In genomic region chr12:45006569-45006968, GRCm38 (mm10) we compare ENCODE assay signal across 17 mouse cellular contexts.
DNase-seq lines count a peak whose midpoint lies in the region; ATAC-seq and TF ChIP-seq lines count a peak whose summit lies in the region.
"Had no signal": no experiment of that assay in that cellular context is flagged by ENCODE, and none has a peak within 500 bp of the region (broad histone marks: within the 10 kb centered on the region; RNA-seq: fewer than 3 reads in every experiment).

No protein-coding gene starts in this region.

- H3K27ac ChIP-seq in heart, postnatal 0 days (ENCODE audit: low read depth): peak overlapping the region; percentile 9; the same call in 1 of the 2 replicates
- no peak overlapping the region for H3K27ac ChIP-seq in heart, adult 2 months
- H3K27ac ChIP-seq in liver, postnatal 0 days (ENCODE audit: low read depth): no peak overlapping the region
- no peak overlapping the region for H3K27ac ChIP-seq in liver, embryonic 11.5 days (ENCODE audit: low read depth, low read length)
- H3K27ac ChIP-seq in limb, embryonic 14.5 days (replicated peaks; ENCODE audit: low read depth, low read length): no peak overlapping the region
- H3K27ac ChIP-seq in gastrocnemius, adult 2 months: no peak overlapping the region
- H3K27ac ChIP-seq: forebrain, embryonic 12.5 days; heart, embryonic 10.5 days; hindbrain, embryonic 12.5 days; liver, embryonic 14.5 days; midbrain, embryonic 13.5 days; neural tube, embryonic 13.5 days had no signal

- no peaks in the 10 kb centered on the region for H3K36me3 ChIP-seq in heart, postnatal 0 days (replicated peaks; ENCODE audit: control insufficient read depth, insufficient read depth, low read length)
- no peaks in the 10 kb centered on the region; the same call in 1 of the 2 replicates for H3K36me3 ChIP-seq in heart, adult 2 months (ENCODE audit: control insufficient read depth, insufficient read depth, low read length)
- no peaks in the 10 kb centered on the region for H3K36me3 ChIP-seq in liver, postnatal 0 days (replicated peaks; ENCODE audit: insufficient read depth, low read length)
- no peaks in the 10 kb centered on the region for H3K36me3 ChIP-seq in liver, embryonic 11.5 days (ENCODE audit: control insufficient read depth, insufficient read depth, low read length)
- no peaks in the 10 kb centered on the region for H3K36me3 ChIP-seq in limb, embryonic 14.5 days (ENCODE audit: control insufficient read depth, insufficient read depth, low read length)
- H3K36me3 ChIP-seq: forebrain, embryonic 12.5 days; heart, embryonic 10.5 days; hindbrain, embryonic 12.5 days; midbrain, embryonic 13.5 days; neural tube, embryonic 13.5 days had no signal

- intact Hi-C loops in heart, adult 2 months (cut with DNase I): no loop called here
- intact Hi-C loops in gastrocnemius, adult 2 months (cut with DNase I): loop anchor here (10.0 kb wide), 1 partner anchor 72 kb away; no protein-coding TSS in a partner anchor

- WGBS in heart, postnatal 0 days: 55% methylated on average over 2 of the region's 2 CpGs
- 36% methylated on average over 2 of the region's 2 CpGs for WGBS in heart, adult 2 months
- 62% methylated on average over 2 of the region's 2 CpGs for WGBS in liver, postnatal 0 days (ENCODE audit: insufficient replicate concordance)
- 79% methylated on average over 2 of the region's 2 CpGs for WGBS in liver, embryonic 11.5 days
- WGBS in limb, embryonic 14.5 days: 69% methylated on average over 2 of the region's 2 CpGs

- H3K9me3 ChIP-seq in heart, postnatal 0 days (replicated peaks; ENCODE audit: control insufficient read depth, low read length): no peaks in the 10 kb centered on the region
- no peaks in the 10 kb centered on the region for H3K9me3 ChIP-seq in liver, postnatal 0 days (ENCODE audit: low read length)
- H3K9me3 ChIP-seq in liver, embryonic 11.5 days (ENCODE audit: control insufficient read depth, low read length): no peaks in the 10 kb centered on the region
- no peaks in the 10 kb centered on the region for H3K9me3 ChIP-seq in limb, embryonic 14.5 days (ENCODE audit: control insufficient read depth, low read length)
- H3K9me3 ChIP-seq: forebrain, embryonic 12.5 days; heart, embryonic 10.5 days; hindbrain, embryonic 12.5 days; midbrain, embryonic 13.5 days; neural tube, embryonic 13.5 days had no signal

- TF ChIP-seq POLR2A in heart, adult 2 months (IDR thresholded peaks at IDR 0.05; ENCODE audit: insufficient read depth, low read depth, low read length): no peak
- TF ChIP-seq POLR2A in limb, embryonic 14.5 days (IDR thresholded peaks at IDR 0.05; ENCODE audit: borderline replicate concordance, extremely low read depth, insufficient read depth, insufficient read length): no peak

- no peaks in the 10 kb centered on the region for H3K79me2 ChIP-seq in heart, adult 2 months (replicated peaks; ENCODE audit: control insufficient read depth, insufficient read depth, low read length)

- no peak for TF ChIP-seq CTCF in heart, postnatal 0 days (IDR thresholded peaks at IDR 0.05; ENCODE audit: low read depth)
- TF ChIP-seq CTCF in heart, adult 2 months (IDR thresholded peaks at IDR 0.05): no peak
- no peak for TF ChIP-seq CTCF in liver, postnatal 0 days (IDR thresholded peaks at IDR 0.05; ENCODE audit: low read depth)
- TF ChIP-seq CTCF in gastrocnemius, adult 2 months (IDR thresholded peaks at IDR 0.05): no peak

- peak overlapping the region; percentile 21; the same call in 1 of the 2 replicates for H3K4me2 ChIP-seq in heart, postnatal 0 days (ENCODE audit: low read depth, low read length)
- H3K4me2 ChIP-seq in liver, postnatal 0 days (ENCODE audit: low read depth, low read length): no peak overlapping the region
- no peak overlapping the region for H3K4me2 ChIP-seq in liver, embryonic 11.5 days
- no peak overlapping the region for H3K4me2 ChIP-seq in limb, embryonic 14.5 days (replicated peaks; ENCODE audit: low read depth, low read length, severe bottlenecking)
- H3K4me2 ChIP-seq: forebrain, embryonic 12.5 days; hindbrain, embryonic 12.5 days; midbrain, embryonic 13.5 days; neural tube, embryonic 13.5 days had no signal

- DNase-seq in heart, postnatal 0 days (ENCODE audit: low spot score): peak; percentile 43
- DNase-seq in heart, adult 2 months: no peak
- DNase-seq in liver, postnatal 0 days: no peak
- no peak for DNase-seq in liver, embryonic 11.5 days (ENCODE audit: low spot score)
- DNase-seq in limb, embryonic 14.5 days (ENCODE audit: low spot score): peak; percentile 35
- DNase-seq in gastrocnemius, adult 2 months: no peak
- DNase-seq in urinary bladder, postnatal 36 days (ENCODE audit: low spot score in 2 of 2): no peak
- DNase-seq: cerebellum, adult 2 months; left cerebral cortex, postnatal 4 days; thymus, postnatal 36 days had no signal

- no peak for TF ChIP-seq EP300 in heart, postnatal 0 days (IDR thresholded peaks at IDR 0.05; ENCODE audit: low read depth)
- TF ChIP-seq EP300 in heart, adult 2 months (IDR thresholded peaks at IDR 0.05; ENCODE audit: insufficient read depth, low read depth, low read length): no peak
- no peak for TF ChIP-seq EP300 in liver, postnatal 0 days (IDR thresholded peaks at IDR 0.05; ENCODE audit: low read depth)

- H3K9ac ChIP-seq in heart, postnatal 0 days (replicated peaks; ENCODE audit: low read depth, low read length): no peak overlapping the region
- H3K9ac ChIP-seq in heart, adult 2 months (ENCODE audit: low read depth, low read length): no peak overlapping the region
- no peak overlapping the region for H3K9ac ChIP-seq in liver, postnatal 0 days (replicated peaks)
- H3K9ac ChIP-seq in liver, embryonic 11.5 days (ENCODE audit: low read depth, low read length): no peak overlapping the region
- no peak overlapping the region for H3K9ac ChIP-seq in limb, embryonic 14.5 days (ENCODE audit: low read depth, low read length, severe bottlenecking)
- H3K9ac ChIP-seq: forebrain, embryonic 12.5 days; hindbrain, embryonic 12.5 days; liver, embryonic 14.5 days; midbrain, embryonic 13.5 days; neural tube, embryonic 13.5 days had no signal

- peaks cover 6% of the 10 kb centered on the region; the same call in 1 of the 2 replicates for H3K4me1 ChIP-seq in heart, postnatal 0 days (ENCODE audit: control insufficient read depth, insufficient read depth)
- H3K4me1 ChIP-seq in heart, adult 2 months (ENCODE audit: control insufficient read depth, insufficient read depth, low read length): peaks cover 6% of the 10 kb centered on the region
- H3K4me1 ChIP-seq in liver, postnatal 0 days (ENCODE audit: insufficient read depth): no peaks in the 10 kb centered on the region
- H3K4me1 ChIP-seq in liver, embryonic 11.5 days (replicated peaks; ENCODE audit: control insufficient read depth, insufficient read depth, low read length): no peaks in the 10 kb centered on the region
- H3K4me1 ChIP-seq in limb, embryonic 14.5 days (ENCODE audit: control insufficient read depth, insufficient read depth, low read length): peaks cover 14% of the 10 kb centered on the region
- H3K4me1 ChIP-seq: forebrain, embryonic 12.5 days; hindbrain, embryonic 12.5 days; midbrain, embryonic 13.5 days had no signal

- no peak; the same call in 1 of the 2 replicates for ATAC-seq in heart, postnatal 0 days (ENCODE audit: insufficient read depth, low read depth)
- ATAC-seq in liver, postnatal 0 days: peak; percentile 49
- no peak for ATAC-seq in liver, embryonic 11.5 days (replicated peaks; ENCODE audit: low FRiP score)
- ATAC-seq in granulocyte monocyte progenitor cell, adult 5-6 weeks (replicated peaks; ENCODE audit: poor library complexity, severe bottlenecking): 0 out of 2 replicates have a peak, but pooled peaks have one; percentile 25
- ATAC-seq in limb, embryonic 14.5 days (ENCODE audit: low FRiP score, low read depth): peak; percentile 57; the same call in 1 of the 2 replicates
- ATAC-seq: midbrain, embryonic 13.5 days had no signal

- H3K27me3 ChIP-seq in heart, postnatal 0 days (ENCODE audit: control insufficient read depth, insufficient read depth, low read length): no peaks in the 10 kb centered on the region
- H3K27me3 ChIP-seq in heart, adult 2 months (ENCODE audit: control insufficient read depth, insufficient read depth, low read length): no peaks in the 10 kb centered on the region
- no peaks in the 10 kb centered on the region for H3K27me3 ChIP-seq in liver, postnatal 0 days (ENCODE audit: insufficient read depth, low read length)
- H3K27me3 ChIP-seq in liver, embryonic 11.5 days (replicated peaks; ENCODE audit: control insufficient read depth, insufficient read depth, low read length): no peaks in the 10 kb centered on the region
- no peaks in the 10 kb centered on the region for H3K27me3 ChIP-seq in limb, embryonic 14.5 days (ENCODE audit: control insufficient read depth, insufficient read depth, low read length)
- H3K27me3 ChIP-seq: forebrain, embryonic 12.5 days; hindbrain, embryonic 12.5 days; midbrain, embryonic 13.5 days; neural tube, embryonic 13.5 days had no signal

- H3K4me3 ChIP-seq in heart, postnatal 0 days (ENCODE audit: low read depth, low read length): no peak overlapping the region
- no peak overlapping the region for H3K4me3 ChIP-seq in heart, adult 2 months
- H3K4me3 ChIP-seq in liver, postnatal 0 days (ENCODE audit: low read depth, low read length): no peak overlapping the region
- H3K4me3 ChIP-seq in liver, embryonic 11.5 days (ENCODE audit: low read depth, low read length): no peak overlapping the region
- H3K4me3 ChIP-seq in limb, embryonic 14.5 days (replicated peaks; ENCODE audit: low read length): no peak overlapping the region
- H3K4me3 ChIP-seq in gastrocnemius, adult 2 months: no peak overlapping the region
- H3K4me3 ChIP-seq: forebrain, embryonic 12.5 days; heart, embryonic 10.5 days; hindbrain, embryonic 12.5 days; midbrain, embryonic 13.5 days; neural tube, embryonic 13.5 days had no signal

Comparison
In these comparisons a context has a peak if more than half of its experiments do, and no peak if none do; other contexts are left out.
1. ATAC-seq: peak in liver, postnatal 0 days (single experiment), granulocyte monocyte progenitor cell, adult 5-6 weeks (single experiment) and limb, embryonic 14.5 days (single experiment); none in heart, postnatal 0 days (single experiment) and liver, embryonic 11.5 days (single experiment).
2. DNase-seq: peak in heart, postnatal 0 days (single experiment) and limb, embryonic 14.5 days (single experiment); none in heart, adult 2 months (0 of 2), liver, postnatal 0 days (single experiment), liver, embryonic 11.5 days (single experiment), gastrocnemius, adult 2 months (single experiment) and urinary bladder, postnatal 36 days (0 of 2).